Mouse (Mus musculus) hindbrain, embryonic 14.5 days (tissue): Measurements from ENCODE around the gene Tmem262. TPM values are rescaled to one million over a fixed set of nuclear protein-coding genes. Genes with fewer than 3 reads are reported as not detected.

Experiments used
- ATAC-seq: fragments of 200-750 bp; cut with Nextera tagmentation; 2 replicates; pipeline ENCODE4 v1.8.0; 2017; ENCODE audit warnings: moderate number of reproducible peaks, mild to moderate bottlenecking, moderate TSS enrichment, moderate library complexity; ENCODE audit not compliant: low FRiP score
- DNase-seq: peaks from one replicate; pipeline ENCODE4 v3.0.0-alpha.2; 2015; ENCODE audit warnings: low spot score
- H3K27ac ChIP-seq: fragments of 300-500 bp; sonication (generic); 2 replicates; pipeline ENCODE4 v1.5.1; 2014; ENCODE audit warnings: mild to moderate bottlenecking, moderate library complexity
- H3K27me3 ChIP-seq: fragments of 300-500 bp; sonication (generic); 2 replicates; pipeline ENCODE4 v1.6.1; 2014; ENCODE audit warnings: mild to moderate bottlenecking, low read length, mixed read lengths; ENCODE audit not compliant: control insufficient read depth, insufficient read depth
- H3K36me3 ChIP-seq: fragments of 300-500 bp; sonication (generic); replicated peaks from 2 replicates; pipeline ENCODE4 v1.6.1; 2014; ENCODE audit not compliant: control insufficient read depth, insufficient read depth
- H3K4me1 ChIP-seq: fragments of 300-500 bp; sonication (generic); replicated peaks from 2 replicates; pipeline ENCODE4 v1.6.1; 2014; ENCODE audit warnings: antibody characterized with exemption, low read length, mixed read lengths; ENCODE audit not compliant: control insufficient read depth, insufficient read depth
- H3K4me2 ChIP-seq: fragments of 300-500 bp; sonication (generic); replicated peaks from 2 replicates; pipeline ENCODE4 v1.6.1; 2014; ENCODE audit warnings: mild to moderate bottlenecking, moderate library complexity
- H3K4me3 ChIP-seq: fragments of 300-500 bp; sonication (generic); replicated peaks from 2 replicates; pipeline ENCODE4 v1.5.1; 2014; ENCODE audit warnings: mild to moderate bottlenecking, low read length
- H3K9ac ChIP-seq: fragments of 300-500 bp; sonication (generic); 2 replicates; pipeline ENCODE4 v1.6.1; 2014
- H3K9me3 ChIP-seq: fragments of 300-500 bp; sonication (generic); 2 replicates; pipeline ENCODE4 v1.6.1; 2016; ENCODE audit warnings: low read length; ENCODE audit not compliant: control insufficient read depth
- WGBS: fragments of 180-500 bp; shearing (Covaris S2); extraction: QIAGEN DNeasy Blood & Tissue Kit; methylation state at CpG from one replicate; pipeline ENCODE4 v1.1.7; 2014; 5-methylcytosine and 5-hydroxymethylcytosine counted together
- polyA plus RNA-seq: library from polyadenylated mRNA; unstranded; fragments of >200 nt; fragmentation: Nextera tagmentation; extraction: Ambion mirVana; gene quantifications from 2 replicates; pipeline ENCODE4 v1.2.1, GENCODE M21; 2014

Gene Tmem262
- polyA plus RNA-seq, 1 experiment from 2014 or later = not detected

- DNase-seq = no peak
- Histone ChIP-seq H3K9ac (peak overlapping the region; percentile 87; the same call in 1 of the 2 replicates), H3K4me1 (peaks cover 23% of the 10 kb centered on the region; the same call in 1 of the 2 replicates), H3K27me3 (no peaks in the 10 kb centered on the region), H3K9me3 (no peaks in the 10 kb centered on the region), H3K4me3 (no peak overlapping the region), H3K27ac (no peak overlapping the region), H3K36me3 (peaks cover 43% of the 10 kb centered on the region), H3K4me2 (peak overlapping the region; percentile 94)
- WGBS = 94% methylated on average over 15 of the region's 15 CpGs
- no peak for ATAC-seq
Measured at GRCm38 (mm10) chr19:6116113-6116850, 36.4 kb downstream of the Tmem262 start.

- no peak for ATAC-seq
- Histone ChIP-seq H3K36me3 (peaks cover 51% of the 10 kb centered on the region), H3K4me1 (peaks cover 23% of the 10 kb centered on the region; the same call in 1 of the 2 replicates), H3K4me3 (peak overlapping the region; percentile 90), H3K27ac (peak overlapping the region; percentile 92), H3K9me3 (no peaks in the 10 kb centered on the region), H3K9ac (peak overlapping the region; percentile 87), H3K4me2 (peak overlapping the region; percentile 94), H3K27me3 (no peaks in the 10 kb centered on the region)
- no peak for DNase-seq
- 6% methylated on average over 30 of the region's 32 CpGs for WGBS
Measured at GRCm38 (mm10) chr19:6117346-6117985, 37.6 kb downstream of the Tmem262 start.

- Histone ChIP-seq H3K9ac (peak within 1 kb of the TSS; percentile 87), H3K4me3 (peak within 1 kb of the TSS; percentile 90), H3K27ac (peak within 1 kb of the TSS; percentile 92), H3K27me3 (no peaks in the 10 kb centered on the region), H3K4me2 (peak within 1 kb of the TSS; percentile 94), H3K4me1 (peaks cover 23% of the 10 kb centered on the region; the same call in 1 of the 2 replicates), H3K9me3 (no peaks in the 10 kb centered on the region), H3K36me3 (peaks cover 48% of the 10 kb centered on the region)
- peak; percentile 82 for ATAC-seq
- peak; percentile 96 for DNase-seq
- under 1% methylated on average over 73 of the region's 77 CpGs for WGBS
Measured at GRCm38 (mm10) chr19:6117986-6118676, 38.3 kb downstream of the Tmem262 start, which contains the start of gene Sac3d1. Gene Sac3d1, minus strand, starts transcription at chr19:6118650.

DNA sequence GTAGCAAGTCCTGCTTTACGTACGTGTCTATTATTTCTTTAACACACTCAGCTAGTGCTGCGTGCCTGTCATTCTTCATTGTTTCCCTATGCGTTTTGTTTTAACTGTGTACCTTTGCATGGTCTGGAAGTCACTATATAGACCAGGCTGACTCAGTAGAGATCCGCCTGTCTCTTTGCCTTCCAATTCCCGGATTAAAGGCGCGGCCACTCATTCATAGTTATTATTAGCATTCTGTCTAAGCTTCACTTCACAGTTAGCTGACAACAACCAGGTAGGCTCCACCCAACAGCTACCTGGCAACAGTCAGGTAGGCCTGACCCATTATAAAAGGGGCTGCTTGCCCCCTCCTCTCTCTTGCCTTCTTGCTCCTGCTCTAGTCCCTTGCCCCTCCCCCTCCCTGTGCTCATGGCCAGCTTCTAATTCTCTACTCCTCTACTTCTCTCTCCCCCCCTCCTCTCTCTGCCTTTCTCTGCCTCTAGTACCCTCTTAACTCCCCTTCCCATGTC lies 38.9 kb downstream of the Tmem262 start:
- Histone ChIP-seq H3K36me3 (peaks cover 46% of the 10 kb centered on the region), H3K9me3 (no peaks in the 10 kb centered on the region), H3K27ac (peak overlapping the region; percentile 92), H3K4me1 (peaks cover 23% of the 10 kb centered on the region; the same call in 1 of the 2 replicates), H3K27me3 (no peaks in the 10 kb centered on the region), H3K4me2 (peak overlapping the region; percentile 94), H3K9ac (peak overlapping the region; percentile 87), H3K4me3 (peak overlapping the region; percentile 90)
- ATAC-seq (peak; percentile 59), DNase-seq (no peak)
- 0% methylated on average over 8 of the region's 8 CpGs for WGBS

- 0 out of 2 replicates have a peak overlapping the region, but pooled peaks have one; percentile 11 for H3K9ac ChIP-seq
- no peaks in the 10 kb centered on the region for H3K9me3 ChIP-seq
- H3K4me3 ChIP-seq = no peak overlapping the region
- ATAC-seq (no peak), DNase-seq (no peak)
- no peak overlapping the region for H3K4me2 ChIP-seq
- H3K36me3 ChIP-seq = peaks cover 20% of the 10 kb centered on the region
- 41% methylated on average over 19 of the region's 19 CpGs for WGBS
- H3K27ac ChIP-seq = no peak overlapping the region
- no peaks in the 10 kb centered on the region for H3K27me3 ChIP-seq
- peaks cover 19% of the 10 kb centered on the region; the same call in 1 of the 2 replicates for H3K4me1 ChIP-seq
Measured at GRCm38 (mm10) chr19:6121761-6122160, 41.9 kb downstream of the Tmem262 start.

- Histone ChIP-seq H3K9ac (peak overlapping the region; percentile 8; the same call in 1 of the 2 replicates), H3K36me3 (peaks cover 20% of the 10 kb centered on the region), H3K27me3 (no peaks in the 10 kb centered on the region), H3K4me2 (no peak overlapping the region), H3K27ac (0 out of 2 replicates have a peak overlapping the region, but pooled peaks have one; percentile 16), H3K4me1 (peaks cover 15% of the 10 kb centered on the region; the same call in 1 of the 2 replicates), H3K9me3 (no peaks in the 10 kb centered on the region), H3K4me3 (no peak overlapping the region)
- ATAC-seq (no peak), DNase-seq (peak; percentile 48)
- WGBS = 57% methylated on average over 8 of the region's 8 CpGs
Measured at GRCm38 (mm10) chr19:6123330-6123729, 43.5 kb downstream of the Tmem262 start.

GRCm38 (mm10) chr19:6124898-6125297 lies 45.1 kb downstream of the Tmem262 start:
- no peak for ATAC-seq

DNA sequence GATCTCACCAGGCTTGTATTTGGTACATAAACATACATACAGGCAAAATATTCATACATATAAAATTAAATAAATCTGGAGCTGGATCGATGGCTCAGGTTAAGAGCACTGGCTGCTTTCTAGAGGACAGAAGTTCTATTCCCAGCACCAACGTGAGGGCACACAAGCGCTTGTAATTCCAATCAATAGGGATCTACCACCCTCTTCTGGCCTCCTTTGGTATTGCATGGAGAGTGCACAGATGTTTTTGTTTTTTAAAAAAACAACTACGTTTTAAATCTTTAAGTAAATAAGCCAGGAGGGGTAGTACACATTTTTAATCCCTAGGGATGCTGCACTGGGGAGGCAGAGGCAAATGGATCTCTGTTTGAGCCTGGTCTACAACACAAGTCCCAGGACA lies 46.5 kb downstream of the Tmem262 start:
- DNase-seq (peak; percentile 70), ATAC-seq (no peak)
- 27% methylated on average over 4 of the region's 4 CpGs for WGBS
- H3K36me3 ChIP-seq = peaks cover 11% of the 10 kb centered on the region
- 0 out of 2 replicates have a peak, but pooled peaks cover 4% of the 10 kb centered on the region for H3K4me1 ChIP-seq
- no peak overlapping the region for H3K9ac ChIP-seq
- H3K9me3 ChIP-seq = no peaks in the 10 kb centered on the region
- no peak overlapping the region for H3K27ac ChIP-seq
- no peak overlapping the region for H3K4me3 ChIP-seq
- no peak overlapping the region for H3K4me2 ChIP-seq
- H3K27me3 ChIP-seq = no peaks in the 10 kb centered on the region

More at GRCm38 (mm10) chr19:6124898-6125297, 45.1 kb downstream of the Tmem262 start:
- Histone ChIP-seq H3K4me3 (no peak overlapping the region), H3K36me3 (peaks cover 14% of the 10 kb centered on the region), H3K9ac (no peak overlapping the region), H3K4me1 (0 out of 2 replicates have a peak, but pooled peaks cover 4% of the 10 kb centered on the region), H3K9me3 (no peaks in the 10 kb centered on the region), H3K27ac (no peak overlapping the region), H3K27me3 (no peaks in the 10 kb centered on the region), H3K4me2 (no peak overlapping the region)
- 88% methylated on average over 2 of the region's 2 CpGs for WGBS
- no peak for DNase-seq
